Mouse (Mus musculus) kidney, postnatal 14 days (tissue): ENCODE results near the gene Cenpx.
"Not testable (repeated sequence)": the region's sequence is repeated elsewhere in the genome, so short reads cannot be mapped to it uniquely, and the experiment has no call there.

Experiments used
- DNase-seq: peaks from one replicate; pipeline ENCODE4 v3.0.0; 2022; ENCODE audit warnings: mixed read lengths

Cenpx gene

DNA sequence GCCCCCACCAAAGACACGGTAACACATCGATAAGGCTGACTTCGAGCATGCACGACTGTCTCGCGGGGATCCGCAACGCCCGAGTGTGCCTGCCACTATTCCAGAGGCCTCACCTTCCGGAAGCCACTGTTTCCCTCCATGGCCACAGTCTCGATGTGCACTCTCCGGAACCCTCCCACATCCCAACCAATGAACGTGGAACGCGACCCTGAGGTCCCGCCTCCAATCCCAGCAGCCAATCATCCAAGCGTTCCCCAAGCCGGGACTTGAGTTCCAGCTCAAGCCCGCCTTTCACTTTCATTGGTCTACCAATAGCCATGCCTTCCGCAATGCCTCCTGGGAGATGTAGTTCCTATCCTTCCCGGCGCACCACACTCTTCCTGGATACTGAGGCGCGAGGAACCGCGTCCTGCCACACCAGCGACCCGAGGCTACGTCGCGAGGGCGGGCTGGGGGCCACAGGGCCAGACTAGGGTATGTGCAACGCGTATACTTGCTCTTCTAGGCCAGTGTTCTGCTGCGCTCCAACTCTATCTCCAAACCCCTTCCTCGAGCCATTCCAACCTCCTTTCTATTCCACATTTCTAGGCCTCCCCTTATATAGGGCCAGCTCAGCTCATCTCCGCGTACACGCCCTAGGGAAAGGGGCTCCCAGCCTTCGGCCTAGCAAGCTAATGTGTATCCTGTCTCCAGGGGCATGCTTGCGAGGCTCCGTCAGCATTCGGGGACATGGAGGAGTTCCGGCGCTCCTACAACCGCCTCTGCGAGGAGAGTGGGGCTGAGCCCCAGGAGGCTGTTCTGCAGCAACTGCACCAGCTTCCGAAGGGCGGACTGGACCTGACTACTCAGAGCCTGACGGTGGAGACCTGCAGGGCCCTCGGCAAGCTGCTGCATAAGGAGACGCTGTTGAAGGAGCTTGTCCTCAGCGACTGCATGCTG is at the start of gene Cenpx, which contains the start of gene Lrrc45:
Cenpx (minus strand) TSS at position 159 of the 939 bp plus-strand sequence.
Lrrc45 (plus strand) TSS at position 346 of the 939 bp plus-strand sequence.
- peak; percentile 99 for DNase-seq

DNA sequence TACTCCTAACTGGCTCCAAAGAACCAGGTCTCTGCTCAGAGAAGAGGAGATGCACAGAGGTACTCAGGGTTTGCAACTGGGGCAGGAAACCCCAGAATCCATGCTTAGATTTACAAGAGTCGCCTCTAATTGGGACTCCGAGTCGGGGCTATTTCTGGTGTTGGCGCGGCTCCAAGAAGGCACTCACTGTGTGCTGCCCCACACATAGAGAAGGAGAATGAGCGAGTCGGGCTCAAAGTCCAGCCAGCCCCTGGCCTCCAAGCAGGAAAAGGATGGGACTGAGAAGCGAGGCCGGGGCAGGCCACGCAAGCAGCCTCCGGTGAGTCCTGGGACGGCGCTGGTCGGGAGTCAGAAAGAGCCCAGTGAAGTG is 49.1 kb upstream of the Cenpx start, which contains the start of gene Hmga1b:
Hmga1b (plus strand) TSS at position 123 of the 370 bp plus-strand sequence.
- DNase-seq: not testable (repeated sequence)

DNA sequence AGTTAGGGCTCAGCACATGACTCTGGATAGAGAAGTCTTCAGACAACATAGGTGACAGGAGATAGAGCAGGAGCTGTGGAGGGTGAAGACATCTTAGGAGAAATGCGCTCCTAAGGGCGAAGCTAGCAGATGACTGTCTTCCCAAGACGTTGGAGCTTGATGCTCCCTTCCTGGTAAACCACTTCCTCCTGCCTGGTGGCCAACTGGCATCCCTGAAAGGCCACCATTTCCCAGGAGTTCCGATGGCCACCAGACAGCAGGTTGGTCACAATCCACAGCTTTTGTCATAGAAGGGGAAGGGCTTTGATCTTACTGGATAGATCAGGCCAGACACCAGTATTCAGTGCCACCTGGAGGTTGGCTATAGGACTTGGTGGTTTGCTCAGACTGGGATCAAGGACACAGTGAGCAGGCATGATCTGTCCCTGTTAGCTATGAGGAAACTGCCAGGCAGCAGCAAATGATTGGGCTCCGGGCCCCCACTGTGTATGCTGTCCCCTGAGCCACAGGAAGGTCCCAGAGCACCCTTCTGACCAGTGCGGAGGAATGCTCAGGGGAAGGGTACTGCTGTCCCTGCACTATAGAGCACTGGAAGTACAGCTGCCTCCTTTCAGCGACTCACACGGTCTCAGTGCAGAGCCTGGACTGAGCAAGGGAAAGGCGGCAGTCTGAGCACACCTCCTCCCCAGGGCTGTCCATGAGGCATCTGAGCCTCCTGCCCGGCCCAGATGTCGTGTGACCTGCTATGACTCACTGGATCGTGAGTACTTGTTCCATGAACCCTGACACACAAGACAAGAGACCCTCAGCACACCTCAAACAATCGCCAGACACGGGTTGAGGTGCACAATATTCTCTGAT is 48.5 kb upstream of the Cenpx start:
- no peak for DNase-seq

DNA sequence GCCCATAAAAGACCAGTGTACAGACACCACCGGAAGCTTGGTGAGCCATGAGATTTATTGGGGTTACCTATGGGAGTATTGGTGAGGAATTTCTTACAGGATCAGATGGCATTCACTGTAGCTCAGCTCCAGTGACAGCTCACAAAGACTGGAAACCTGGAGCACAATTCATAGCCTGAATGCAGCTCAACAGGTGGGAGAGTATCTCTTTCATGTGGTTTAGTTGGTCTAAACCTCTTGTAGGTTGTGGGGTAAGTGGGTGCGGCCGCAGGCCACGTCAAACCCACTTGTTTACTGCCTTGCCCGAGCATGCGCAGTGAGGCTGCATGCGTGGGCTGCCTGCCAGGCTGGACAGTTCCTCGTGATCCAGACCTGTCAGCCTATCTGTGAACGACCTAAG is 46.7 kb upstream of the Cenpx start:
- no peak for DNase-seq

DNA sequence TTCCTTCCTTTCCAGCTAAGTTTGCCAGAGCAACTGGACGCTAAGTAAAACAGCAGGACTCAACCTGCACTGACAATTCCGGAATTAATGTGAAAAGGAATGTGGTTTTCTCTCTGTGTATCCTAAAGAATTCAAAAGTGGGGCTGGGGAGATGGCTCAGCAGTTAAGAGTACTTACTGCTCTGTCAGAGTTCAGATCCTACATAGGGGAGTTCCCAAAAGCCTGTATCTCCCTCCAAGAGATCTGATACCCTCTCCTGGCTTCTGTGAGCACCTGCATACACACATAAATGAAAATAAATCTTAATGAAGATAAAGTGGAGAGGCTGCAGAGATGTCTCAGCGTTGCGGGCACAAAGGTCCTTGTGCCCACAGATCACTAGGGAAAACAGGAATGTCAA is 38.1 kb upstream of the Cenpx start:
- no peak for DNase-seq

DNA sequence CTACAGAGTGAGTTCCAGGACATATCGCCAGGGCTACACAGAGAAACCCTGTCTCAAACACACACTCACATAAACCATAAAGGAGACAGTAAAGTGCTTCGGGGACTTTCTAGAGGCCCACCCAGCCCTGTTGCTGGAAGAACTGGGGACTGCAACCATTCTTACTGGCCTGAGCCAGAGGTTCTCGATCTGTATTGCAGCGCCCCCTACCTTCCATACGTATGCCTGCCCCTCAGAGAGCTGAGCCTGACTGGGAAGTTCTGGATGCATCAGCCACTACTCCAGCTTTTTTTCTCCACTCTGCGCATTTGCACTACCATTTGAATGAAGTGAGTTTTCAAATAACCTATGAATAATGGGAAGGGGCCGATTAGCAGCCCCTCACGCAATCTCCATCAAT is 35.9 kb upstream of the Cenpx start:
- DNase-seq: no peak

DNA sequence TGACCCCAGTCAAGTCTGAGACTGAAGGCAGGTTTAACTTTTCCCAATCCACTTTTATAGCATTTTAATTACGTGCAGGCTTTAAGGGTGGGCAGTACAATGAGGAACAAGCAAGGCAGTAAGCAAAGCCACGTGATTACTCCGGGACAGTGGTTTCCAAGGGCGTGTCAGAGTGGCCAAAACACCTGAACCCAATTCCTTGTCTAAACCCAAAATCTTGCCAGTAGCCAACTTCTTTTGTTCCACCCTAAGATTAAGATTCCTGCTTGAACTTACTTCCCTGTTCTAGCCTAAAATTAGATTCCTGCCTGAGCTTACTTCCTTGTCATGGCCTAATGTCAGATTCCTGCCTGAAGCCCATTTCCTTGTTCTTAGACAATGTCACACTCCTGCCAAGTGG is 34.4 kb upstream of the Cenpx start:
- DNase-seq: no peak

DNA sequence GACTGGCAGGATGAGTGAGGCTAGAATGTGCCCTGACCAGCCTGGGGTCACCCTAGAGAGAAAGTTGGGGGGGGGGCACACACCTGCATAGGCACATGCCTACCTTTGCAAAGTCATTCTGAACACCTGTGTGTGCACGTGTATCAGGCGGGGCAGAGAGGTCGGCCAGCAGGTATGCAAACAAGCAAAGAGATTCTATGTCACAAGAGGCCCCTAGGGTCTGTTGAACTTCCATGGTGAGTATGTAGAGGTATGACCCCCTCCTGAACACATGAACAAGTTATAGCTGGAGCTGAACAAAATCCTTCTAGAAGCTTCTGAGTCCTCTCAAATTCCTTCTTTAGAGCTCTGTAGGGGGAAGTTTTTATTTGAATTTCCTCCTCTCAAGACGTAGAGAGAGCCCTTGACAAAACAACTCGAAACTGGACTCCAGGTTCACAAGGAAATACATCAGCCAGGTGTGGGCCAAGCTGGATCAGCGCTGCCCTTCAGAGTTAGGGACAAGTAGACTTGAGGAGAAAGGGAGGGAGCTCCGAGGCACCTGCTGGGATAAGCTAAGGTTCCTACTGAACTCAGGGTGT is 30.7 kb upstream of the Cenpx start:
- no peak for DNase-seq

DNA sequence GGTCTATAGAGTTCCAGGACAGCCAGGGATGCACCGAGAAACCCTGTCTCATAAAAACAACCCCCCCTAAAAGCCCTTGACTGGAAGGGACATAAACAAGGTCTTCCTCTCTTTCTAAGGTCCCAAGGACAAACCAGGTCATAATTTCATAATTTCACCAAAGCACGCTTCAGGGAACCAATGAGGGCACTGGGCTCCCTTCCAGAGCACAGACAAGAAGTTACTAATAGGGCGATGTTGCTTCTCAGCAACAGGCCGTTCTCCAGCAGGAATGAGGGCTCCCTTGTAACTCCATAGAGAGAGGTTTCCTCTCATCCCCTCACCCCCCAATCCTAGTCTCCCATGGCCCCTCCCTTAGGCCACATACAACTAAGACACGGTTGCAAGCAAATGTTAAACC is 27.4 kb upstream of the Cenpx start:
- DNase-seq: no peak

DNA sequence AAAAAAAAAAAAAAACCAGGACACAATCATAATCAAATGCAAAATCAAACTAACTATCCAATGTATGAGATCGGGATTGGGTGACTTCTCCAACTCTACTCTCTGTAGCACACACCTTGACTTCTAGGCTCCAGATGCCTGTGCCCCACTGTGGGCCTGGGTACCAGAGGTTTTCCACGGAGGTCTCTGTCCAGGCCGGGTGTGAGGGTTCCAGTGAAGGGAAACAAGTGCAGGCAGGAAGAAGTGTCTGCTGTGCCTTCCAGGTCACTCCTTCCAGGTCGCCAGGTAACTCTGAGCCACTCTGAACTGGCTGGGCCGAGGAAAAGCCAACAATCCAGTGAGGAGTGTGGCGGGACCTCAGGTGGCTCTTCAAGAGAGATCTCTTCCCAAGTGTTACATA is 22.9 kb upstream of the Cenpx start:
- no peak for DNase-seq

DNA sequence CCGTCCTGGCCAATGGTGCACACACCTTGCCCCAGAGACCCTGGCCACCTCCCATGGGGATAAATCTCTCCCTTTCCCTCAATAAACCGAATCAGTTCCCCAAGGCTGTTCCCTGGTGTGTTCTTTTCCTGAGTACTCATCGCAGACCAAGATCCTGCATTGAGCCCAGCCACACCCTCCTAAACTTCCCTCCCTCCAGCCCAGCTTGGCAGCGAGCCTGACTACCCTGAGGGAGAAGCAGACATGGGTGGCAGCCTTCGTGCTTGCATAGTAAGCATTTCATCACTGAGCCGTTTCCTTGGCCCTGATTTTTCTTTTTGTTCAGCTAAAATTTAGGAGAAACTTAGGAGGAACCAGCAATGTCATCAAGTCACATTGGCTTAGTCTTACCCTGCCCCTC is 20.0 kb upstream of the Cenpx start:
- DNase-seq: peak; percentile 75

DNA sequence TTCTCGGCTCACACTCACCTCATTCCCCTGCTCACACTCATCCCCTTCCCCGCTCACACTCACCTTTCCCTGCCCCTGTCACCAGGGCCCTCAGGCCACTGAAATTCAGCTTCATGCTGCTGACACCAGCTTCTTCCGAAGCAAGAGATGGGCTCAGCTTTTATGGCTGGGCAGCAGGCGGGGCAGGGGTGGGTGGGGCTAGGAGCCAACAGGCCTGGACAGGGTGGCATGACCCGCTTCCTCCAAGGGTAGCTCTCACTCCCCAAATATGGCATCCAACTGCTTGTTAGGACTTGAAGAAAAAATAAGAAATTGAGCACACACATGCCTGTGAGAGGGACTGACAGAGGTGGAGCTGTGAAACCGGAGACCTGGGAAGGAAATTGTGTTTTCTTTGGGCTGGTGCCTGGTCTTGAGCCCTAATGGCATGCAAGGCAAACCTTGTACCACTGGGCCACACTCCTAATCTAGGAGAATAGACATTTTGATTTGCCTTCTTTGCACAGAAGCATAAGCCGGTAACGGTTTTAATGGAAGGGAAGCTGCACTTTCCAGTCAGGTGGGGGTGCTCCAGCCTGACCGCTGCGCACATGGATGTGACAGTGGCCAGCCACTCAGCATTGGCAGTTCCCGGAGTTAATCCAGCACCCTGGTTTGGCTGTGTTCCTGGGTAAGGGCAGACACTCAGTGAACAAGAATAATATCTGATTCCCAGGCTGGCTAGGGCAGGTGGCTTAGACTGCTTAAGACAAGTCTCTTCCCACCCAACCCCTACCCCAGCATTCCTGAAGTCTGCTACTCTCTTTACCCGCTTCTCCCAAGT is 18.5 kb upstream of the Cenpx start, which contains the start of gene Cbr2:
Cbr2 (minus strand) TSS at position 257 of the 823 bp plus-strand sequence.
- DNase-seq: peak; percentile 53

DNA sequence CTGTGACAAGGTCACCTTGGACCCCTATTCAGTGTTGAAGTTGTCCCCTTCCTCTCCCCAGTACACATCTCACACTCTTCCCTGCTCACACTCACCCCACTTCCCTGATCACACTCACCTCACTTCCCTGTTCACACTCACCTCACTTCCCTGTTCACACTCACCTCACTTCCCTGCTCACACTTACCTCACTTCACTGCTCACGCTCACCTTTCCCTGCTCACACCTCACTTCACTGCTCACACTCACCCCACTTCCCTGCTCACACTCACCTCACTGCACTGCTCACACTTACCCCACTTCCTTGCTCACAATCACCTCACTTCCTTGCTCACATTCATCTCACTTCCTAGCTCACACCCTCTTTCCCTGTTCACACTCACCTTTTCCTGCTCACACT is 17.9 kb upstream of the Cenpx start:
- DNase-seq: no peak

DNA sequence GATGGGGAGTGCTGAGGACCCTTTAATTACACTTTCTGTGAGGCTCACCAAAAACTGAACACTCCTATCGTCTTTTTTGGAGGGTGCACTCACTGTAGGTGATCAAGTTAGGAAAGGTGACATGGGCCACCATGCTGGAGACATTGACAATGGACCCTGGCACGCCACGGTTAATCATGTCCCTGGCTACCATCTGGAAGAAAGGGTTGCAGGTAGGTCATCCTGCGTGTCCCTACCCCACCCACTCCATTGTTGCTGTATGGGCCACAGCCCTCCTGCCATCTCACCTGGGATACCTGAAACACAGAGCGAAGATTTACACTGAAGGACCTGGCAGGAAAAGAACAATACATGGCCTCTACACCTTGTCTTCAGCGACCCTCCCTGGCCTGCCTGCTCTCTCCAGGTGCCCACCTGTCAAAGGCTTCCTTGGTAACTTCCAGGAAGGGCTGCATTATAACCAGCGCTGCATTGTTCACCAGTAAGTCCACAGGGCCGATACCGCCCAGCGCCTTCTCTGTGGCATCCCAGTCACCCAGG is 16.9 kb upstream of the Cenpx start:
- no peak for DNase-seq

DNA sequence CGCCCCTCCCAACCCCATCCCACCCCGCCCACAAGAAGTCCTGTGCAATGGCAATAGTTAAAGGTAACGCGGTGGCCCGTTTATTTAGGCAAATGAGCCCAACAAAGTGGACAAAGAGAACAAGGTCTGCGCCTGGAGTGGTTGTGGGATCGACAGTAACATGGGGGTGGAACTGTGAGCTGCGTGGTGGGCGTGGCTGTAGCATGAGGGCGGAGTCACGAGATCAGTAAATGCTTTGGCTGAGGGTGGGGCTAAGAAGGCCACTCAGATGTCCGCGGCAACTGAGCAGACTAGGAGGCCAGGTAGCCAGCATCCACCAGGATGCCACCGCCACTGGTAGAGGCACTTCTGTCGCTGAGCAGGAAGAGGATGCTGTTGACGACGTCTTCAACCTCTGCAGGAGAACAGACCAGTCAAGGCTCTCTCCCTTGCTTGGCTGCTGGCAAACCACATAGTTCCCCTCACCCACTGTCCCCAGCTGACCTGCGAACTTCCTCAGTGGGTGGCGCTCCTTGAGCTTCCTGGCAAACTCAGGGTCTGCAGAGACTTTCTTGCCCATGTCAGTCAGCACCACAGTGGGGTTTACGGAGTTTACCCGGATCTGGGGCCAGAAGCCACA is 16.0 kb upstream of the Cenpx start:
- peak; percentile 68 for DNase-seq

DNA sequence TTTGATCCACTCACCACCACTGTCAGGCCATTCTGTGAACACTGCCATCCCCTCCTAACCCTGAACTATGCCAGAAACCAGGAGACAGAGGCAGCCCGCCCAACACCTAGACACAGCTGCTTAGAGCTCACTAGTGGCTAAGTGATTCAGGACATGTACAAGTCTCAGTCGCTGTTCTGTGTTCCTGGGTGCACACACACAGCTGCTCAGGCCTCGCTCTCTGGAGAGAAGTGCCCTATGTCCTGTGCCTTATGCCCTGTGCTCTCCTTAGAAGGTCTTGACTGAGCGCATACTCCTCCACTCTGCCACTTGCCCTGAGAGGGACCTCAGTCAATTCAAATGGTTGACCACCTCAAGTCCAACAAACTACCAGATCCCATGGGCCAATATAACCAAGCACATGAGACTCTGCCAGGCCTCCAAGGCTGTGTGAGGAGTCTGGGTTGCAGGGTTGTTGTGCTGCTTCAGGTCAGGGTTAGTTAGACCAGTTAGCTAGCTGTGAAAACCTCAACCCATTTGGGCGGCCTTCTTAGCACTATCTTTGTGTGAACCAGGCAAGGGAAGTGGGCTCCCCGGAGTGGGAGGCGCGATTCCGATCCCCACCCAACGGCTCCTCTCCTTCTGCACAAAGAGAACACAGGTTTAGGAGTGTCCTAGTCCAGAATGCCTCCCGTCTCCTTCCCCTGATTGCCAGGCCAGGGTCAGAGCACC is 15.1 kb upstream of the Cenpx start:
- DNase-seq: no peak

DNA sequence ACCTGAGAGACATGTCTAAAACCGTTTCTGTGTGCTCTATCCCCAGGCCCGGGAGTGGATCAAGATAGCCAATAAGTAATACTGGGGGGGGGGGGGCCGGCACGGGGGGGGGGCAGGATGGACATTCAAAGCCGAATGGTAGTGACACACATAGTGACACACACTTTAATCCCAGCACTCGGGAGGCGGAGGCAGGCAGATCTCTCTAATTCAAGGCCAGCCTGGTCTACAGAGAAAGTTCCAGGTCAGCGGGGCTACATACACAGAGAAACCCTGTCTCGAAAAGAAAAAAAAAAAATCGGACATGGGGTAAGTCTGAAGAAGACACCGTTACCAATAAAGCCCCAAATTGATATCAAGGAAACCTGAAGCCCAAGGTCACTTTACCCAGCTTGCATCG is 14.0 kb upstream of the Cenpx start:
- DNase-seq: no peak

DNA sequence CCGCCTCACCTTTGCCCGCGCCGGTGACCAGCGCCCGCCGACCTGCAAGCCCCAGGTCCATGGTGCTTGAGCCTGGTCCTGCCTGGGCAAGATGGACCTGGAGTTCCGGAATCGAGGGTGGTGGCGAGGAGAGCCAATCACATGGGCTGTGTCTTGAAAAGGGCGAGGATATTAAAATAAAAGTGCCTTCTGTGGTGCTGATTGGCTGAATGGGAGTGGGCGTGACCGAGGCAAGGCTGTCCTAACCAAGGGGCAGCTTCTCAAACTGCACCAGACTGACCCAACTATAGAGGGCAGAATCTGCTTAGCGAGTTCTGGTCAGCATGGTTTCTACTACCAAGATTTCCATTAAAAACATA is 13.6 kb upstream of the Cenpx start, which contains the start of gene Dcxr:
Dcxr (minus strand) TSS at position 113 of the 359 bp plus-strand sequence.
- DNase-seq: peak; percentile 95

DNA sequence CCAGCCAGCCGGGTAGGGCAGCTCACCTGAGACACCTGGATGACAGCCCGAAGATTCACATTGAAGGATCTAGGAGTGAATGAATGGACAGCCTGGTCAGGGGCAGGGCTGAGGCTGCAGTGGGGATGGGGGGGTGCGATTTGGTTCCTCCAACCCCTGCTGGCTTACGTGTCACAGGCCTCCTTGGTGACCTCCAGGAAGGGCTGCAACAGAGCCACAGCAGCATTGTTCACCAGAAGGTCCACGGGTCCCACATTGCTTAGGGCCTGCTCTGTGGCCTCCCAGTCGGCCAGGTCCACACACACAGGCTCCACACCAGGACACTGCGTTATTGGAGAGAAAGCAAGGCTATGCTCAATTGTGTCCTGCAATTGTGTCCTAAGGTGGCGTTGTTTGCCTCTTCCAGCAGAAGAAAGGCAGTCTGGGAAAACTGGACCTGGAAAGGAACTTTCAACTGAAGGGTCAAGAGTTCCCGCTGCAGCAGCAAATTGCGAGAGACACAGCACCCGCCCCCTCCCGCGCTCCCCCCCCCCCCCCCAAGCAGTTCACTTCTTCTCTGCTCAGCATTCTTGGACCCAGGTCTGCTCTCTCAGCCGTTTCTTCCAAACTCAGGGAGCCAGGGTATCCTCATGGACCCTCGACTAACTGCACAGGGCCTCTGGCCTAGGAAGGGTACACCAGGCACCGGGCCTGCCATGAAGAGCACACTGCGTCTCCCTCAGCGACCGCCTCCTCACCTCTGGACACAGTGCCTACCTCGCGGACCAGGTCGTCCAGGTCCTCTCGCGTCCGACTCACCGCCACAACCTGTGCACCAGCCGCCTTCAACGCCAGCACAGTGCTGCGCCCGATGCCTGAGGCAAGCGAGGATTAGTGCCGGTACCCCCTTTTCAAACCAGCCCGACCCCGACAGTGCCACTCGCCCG is 13.0 kb upstream of the Cenpx start:
- peak; percentile 61 for DNase-seq

DNA sequence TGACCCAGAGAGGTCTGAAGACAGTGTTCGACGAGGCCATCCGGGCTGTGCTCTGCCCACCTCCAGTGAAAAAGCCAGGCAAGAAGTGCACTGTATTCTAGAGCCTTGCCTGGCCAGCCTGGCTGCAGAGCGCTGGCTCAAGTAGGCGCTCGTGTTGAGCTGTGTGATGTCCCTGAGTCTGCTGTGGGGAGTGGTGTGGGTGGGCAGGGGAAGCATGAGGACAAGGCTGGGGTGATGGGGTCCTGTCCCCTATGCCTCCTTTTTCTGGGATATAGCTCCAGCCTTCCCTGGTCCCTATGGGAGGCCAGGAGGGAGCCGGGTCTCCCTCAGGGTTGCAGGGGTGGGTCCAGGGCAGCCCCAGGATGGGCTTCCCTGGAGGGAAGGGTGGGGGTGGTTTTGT is 10.0 kb upstream of the Cenpx start:
- no peak for DNase-seq
